Mouse (Mus musculus): ENCODE measurements around the gene Spi1.

Spi1 gene

DNA sequence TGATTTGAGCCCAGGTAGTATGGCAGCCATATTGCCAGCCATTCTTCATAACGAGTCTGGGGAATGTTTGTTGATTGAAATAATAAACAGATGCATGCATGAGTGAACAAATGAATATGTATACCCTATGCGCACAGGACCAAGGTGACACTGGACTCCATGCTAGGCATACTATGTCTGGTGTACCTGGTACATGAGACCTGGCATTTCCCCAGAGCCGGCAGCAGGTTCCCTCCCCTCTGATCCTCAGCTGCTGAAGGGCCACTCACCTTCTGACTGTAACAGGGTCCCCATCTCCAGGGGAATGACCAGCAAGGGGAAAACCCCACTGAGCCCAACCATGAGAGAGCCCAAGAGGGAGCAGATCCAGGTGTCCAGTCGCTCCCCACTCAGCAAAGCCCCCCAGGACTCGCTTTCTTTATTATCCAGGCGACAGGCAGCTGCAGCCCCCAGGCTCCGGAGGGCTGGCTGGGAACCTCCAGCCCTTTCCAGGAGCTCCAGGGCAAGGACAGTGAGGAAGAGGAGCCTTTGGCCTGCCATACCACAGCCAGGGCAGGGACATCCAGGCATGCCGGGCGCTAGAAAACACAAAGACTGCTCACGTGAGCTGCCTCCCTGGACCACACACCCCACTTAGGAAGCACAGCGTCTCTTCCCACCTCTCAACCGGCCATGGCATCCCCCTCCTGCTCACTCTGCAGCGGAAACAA, 13.9 kb upstream of the Spi1 start:
- DNase-seq = no peak

DNA sequence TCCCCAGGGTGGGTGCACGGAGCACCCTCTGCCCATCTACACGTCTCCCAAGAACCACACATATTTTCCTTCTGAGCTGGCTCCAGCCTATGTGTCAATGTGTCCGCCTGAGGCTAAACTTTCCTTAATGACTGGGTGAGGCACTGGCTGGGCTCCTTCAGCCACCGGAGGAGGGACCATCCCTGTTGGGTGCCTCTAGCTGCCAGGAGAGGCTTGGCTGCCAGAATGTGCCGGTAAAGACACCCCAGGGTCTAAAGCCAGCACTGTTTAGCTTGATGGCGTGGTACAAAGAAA, 13.4 kb upstream of the Spi1 start:
- DNase-seq = peak in 1 of 2 experiments; percentile 39

DNA sequence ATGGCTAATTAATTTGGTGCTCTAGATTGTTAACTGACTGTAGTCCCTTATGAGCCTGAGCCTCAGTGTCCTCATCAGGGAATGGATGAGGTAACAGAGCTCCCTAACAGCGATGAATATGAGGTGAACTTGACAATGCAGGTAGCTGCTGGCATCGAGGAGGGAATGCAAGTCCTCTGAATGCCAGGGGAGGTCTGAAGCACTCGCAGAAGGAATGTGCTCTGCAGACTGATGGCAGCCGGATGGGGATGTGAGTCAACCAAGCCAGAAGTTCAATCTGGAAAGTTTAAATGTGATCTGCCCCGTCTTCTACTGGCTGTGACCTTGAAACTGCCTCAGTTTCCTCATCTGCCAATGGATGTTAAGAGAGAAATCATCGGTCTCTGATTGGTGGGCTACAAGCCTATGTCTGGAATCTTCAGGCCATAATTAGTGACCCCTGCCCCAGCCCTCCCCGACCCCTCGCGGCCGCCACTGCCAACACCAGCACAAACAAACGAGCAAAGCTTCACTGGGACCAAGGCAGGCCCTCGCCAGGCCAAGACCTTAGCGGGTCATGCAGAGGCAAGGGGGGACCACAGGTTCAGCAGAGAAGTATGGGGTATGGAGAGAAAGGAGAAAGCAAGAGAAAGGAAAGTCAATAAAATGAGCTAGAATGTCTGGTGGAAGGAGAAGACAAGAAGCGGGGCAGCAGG, 12.7 kb upstream of the Spi1 start:
- DNase-seq = peak; percentile 42 to 51

DNA sequence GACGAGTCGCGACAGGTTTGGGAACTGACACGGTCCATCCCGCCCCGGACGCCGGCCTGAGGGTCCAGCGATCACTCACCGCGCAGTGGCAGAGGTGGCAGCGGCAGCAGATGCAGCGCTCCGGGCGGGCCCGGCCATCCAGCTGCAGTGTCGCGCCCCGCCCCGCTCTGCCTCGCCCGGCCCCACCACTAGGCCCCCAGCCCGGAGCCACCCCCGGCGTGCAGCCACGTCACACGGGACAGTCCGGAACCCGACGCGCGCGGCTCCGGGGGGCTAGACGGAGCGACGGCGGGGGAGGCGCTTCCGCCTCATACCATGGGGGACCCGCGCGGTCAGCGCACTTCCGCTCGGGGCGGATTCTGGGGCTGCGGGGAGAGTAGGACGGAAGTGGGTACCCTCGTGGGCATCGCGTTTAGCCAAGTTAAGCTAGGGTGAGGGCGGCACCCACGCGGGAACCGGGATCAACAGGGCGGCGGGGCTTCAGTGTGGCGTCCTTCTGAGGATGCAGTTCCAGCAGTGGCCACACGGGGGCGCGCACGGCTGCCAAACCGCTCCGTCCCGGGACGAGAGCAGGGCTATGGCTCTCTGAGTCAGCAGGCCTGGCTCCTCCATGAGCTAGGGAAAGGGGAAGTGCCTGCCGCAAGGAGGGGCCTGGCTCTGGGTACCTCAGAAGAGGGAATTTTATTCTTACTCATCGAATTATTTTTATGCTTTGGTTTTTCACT, 12.0 kb upstream of the Spi1 start, which contains the start of gene Slc39a13:
Gene Slc39a13, minus strand, starts transcription at position 342 of the 725 bp plus-strand sequence.
- peak; percentile 96 for DNase-seq

DNA sequence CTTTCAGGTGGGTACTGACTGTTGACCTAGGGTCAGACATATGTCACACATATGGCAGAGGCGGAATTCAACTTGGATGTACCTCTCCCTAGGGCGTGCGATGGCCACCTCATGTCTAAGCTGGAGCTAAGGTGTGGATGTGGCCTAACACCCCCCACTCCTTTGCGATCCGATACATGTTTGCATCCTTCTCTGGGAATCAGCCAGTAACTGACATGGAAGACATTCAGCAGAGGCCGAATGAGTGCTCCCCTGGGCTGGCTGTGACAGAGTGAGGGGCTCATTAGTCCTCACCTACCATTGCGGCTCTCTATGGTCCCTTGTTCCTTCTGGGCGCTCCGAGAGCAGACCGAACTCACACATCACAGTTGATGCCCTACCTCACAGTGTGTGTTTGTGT, 11.1 kb upstream of the Spi1 start:
- DNase-seq = no peak

DNA sequence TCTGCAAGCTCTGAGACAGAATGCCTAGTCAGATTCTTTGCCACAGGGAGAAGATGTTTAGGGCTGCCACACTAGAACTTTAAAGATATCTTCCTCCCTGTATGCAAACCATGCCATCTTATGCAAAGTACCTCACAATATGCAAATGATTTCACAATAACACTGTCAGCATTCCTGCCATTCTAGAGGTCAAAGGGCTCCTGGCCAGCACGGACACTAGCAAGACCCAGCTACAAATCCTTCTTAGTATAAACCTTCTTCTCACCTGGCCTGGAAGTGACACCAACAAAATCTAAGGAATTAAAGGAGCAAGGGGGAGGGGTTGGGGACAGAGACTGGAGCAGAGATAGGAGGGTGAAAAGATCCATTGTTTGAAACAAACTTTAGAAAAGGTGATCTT, 10.1 kb upstream of the Spi1 start:
- no peak for DNase-seq

DNA sequence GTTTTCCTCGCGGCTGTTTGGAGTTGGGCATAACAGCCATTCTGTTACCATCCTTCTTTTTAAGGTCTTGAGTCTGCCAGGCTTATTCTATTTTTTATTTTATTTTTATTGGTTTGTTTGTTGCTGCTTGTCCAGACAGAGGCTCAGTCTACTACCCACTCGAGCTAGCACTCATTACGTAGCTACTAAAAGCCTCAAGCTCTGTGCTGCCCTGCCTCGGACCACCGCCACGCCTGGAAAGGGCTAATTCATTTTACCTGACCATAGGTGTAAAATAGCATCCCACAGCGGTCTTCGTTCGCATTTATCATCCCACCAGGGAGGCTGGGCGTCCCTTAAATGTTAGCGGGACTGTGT, 4.3 kb upstream of the Spi1 start:
- DNase-seq = no peak

DNA sequence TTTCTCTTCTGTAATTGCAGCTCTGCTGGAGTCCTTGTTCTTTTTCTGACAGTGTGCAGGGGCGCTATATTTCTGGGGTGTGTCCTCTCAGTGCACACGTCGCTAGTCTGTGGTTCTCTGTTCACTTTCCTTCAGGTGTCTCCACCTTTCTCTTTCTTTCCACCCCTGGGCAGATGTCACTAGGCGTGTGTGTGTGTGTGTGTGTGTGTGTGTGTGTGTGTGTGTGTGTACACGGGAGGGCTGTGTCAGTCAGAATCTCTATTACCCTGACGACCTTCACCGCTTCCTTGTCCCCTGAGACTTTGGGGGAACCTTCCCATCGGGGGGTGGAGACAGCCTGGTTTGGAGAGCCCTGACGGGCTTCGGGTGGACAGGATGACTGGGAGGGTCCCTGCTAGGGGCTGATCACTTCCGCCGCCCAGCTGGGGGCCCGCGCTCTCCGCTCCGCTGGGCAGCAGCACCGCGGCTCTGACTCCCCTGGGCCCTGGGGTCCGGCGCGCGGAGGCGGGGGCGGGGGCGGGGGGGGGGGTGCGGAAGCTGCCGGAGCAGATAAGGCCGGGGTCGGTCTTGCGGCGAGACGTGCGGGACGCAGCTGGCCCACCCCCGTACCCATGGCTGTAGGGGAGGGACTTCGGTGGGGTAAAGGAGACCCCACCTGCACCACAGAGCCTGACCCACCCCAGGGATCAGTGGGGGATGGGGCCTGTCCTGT, 3.7 kb upstream of the Spi1 start:
- DNase-seq = peak; percentile 45

DNA sequence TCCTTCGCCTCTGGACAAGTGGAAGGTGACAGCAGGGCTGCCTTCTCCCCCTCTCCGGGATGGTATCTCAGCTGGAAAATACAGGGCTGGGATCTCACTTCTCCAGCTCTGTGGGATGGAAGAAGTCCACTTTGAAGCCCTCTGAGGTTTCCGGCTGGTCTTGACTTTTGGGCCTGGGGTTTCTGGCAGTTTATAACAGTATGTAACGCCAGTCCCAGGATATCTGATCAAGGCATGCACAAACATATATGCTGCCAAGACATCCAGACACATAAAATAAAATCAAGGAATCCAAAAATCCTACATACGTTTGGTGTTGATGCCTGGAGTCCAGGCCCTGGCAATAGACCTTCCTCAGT, 3.2 kb upstream of the Spi1 start:
- no peak for DNase-seq

DNA sequence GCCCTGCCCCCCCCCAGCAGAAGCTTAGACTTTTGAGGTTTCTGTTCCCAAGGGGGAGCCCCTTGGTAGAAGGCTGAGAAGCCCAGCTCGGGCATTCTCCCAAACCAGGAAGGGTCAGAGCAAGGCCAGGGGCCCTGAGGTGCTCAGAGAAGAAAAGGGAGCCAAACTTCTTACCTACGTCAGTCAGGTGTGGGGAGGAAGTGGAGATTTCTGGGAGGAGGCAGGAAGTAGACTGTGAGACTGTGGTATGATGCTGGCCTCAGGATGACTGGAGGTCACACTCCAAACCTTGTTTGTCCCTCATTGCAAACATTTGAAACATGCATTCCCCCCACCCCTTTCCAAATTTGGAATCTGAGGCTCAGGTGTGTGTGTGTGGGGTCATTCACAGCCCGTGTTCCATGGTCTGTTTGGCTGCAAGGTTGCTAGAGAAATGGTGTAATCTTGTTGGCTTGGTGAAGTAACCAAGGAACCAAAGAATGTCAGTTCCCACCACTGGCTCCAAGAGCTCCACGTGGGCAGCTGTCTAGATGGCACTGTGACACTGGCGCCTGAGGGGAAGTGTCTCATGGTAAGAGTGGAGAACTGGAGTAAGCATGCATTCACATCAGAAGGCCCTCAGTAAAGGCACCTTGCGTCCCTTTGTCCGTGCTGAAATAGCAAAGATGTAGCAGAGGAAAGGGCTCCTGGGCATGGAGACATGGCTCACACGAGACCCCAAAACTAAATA, 1.2 kb upstream of the Spi1 start:
- no peak for DNase-seq

DNA sequence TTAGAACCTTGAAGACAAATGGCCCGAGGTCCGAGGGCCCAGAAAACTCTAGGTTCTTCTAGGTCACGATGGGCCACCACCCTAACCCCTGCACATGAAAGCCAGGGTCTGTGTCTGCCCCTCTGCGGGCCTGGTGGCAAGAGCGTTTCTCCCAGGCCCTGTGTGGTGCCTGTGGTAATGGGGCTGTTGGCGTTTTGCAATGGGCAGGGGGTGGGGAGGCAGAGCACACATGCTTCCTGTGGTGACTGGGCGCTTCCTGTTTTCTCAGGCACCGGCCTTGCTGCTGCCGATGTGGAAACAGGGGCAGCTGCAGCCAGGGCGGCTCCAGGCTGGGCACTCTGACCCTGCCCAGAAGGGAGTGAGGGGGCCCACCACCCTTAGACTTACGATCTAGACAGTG, 654 bp downstream of the Spi1 start:
- DNase-seq = no peak

DNA sequence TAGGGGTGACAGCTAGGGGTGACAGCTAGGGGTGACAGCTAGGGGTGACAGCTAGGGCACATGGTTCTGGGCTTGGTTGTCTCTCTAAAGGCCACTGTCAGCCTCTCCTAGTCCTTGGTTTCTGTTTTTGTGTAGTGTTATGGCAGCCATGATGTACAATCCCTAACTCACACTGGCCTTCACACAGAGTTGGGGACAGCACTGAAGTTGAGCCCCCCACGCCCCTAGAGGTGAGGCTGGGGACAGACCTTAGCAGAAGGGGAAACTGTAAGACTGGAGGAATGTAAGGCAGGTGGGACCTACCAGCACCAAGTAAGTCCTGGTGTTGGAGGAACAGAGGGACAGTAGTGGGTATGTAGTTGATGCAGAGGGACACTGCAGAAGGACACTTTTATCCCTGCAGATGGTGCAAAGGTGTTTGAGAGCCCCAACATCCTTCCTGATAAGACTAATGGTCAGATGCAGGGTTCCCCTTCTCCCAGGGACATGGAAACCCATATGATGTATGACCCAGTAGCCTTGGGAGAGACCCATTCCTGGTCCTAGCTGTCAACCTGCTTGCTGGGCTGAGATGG, 1.3 kb downstream of the Spi1 start:
- no peak for DNase-seq

DNA sequence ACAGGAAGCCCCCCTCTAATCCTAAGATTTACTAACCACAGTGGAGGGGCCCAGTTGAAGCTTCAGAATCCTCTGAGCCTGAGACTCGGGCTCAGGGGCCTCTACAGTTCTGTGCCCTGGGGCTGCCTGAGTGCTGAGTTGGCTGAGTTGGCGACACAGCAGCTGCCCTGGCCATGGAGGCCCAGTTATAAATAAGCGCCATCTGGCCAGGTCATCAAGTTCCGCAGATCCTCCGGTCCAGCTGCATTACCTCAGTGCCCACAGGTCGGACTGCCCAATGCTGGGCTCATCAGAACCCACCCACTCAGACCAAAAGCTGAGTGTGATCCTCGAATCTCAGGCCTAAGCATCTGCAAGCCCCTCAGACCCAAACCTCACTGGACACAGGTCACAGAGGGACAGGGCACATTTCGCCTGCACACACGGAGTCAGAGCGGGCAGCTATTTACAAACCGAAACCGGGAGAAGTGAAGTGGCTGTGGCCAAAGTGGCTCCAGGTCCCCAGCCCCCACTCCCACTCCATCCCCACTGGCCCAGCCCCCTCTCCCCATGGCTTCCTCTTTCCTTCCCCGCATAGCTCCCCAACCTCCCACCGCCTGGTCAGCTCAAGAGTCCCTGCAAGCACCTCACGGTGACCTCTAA, 2.1 kb downstream of the Spi1 start:
- peak in 1 of 2 experiments; percentile 28 for DNase-seq

DNA sequence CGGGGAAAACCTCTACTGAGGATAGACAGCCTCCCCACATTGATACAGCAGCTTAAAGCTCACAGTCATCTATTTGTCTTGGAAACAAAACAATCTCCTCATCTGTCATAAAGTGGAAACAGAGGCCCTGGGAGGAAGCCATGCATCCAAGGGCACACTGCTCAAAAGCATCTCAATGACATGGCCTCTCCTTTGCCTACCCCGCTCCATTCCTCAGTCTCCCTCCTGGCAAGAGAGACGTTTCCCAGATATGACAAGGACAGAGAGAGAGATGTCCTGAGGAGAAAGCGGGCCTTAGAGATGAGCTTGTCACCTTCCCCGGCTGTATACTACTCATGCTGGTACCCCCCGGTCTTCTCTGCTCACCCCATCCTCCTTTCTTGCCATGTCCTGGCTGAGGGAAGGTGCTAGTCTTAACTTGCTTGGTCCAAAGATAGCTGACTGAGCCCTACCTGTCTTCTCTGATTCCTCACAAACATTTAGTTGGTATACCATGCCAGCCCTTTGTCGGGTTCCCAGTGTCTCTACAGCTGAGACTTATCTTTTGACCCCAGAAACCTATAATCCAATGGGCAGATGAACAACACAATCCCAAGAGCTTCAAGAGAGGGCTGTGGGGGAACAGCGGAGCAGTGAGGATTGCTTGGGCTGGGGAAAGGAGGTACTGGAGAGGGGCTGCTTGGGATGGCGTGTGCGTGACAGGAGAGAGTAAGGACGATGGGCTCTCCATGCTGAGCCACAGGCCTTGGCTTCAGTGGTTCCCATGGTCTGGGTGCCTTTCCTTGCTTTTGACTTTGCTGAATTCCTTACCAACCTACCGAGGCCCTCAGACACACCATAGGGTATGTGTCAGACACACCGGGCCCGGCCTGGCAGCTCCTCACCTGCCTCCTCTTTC, 3.6 kb downstream of the Spi1 start:
- no peak for DNase-seq

DNA sequence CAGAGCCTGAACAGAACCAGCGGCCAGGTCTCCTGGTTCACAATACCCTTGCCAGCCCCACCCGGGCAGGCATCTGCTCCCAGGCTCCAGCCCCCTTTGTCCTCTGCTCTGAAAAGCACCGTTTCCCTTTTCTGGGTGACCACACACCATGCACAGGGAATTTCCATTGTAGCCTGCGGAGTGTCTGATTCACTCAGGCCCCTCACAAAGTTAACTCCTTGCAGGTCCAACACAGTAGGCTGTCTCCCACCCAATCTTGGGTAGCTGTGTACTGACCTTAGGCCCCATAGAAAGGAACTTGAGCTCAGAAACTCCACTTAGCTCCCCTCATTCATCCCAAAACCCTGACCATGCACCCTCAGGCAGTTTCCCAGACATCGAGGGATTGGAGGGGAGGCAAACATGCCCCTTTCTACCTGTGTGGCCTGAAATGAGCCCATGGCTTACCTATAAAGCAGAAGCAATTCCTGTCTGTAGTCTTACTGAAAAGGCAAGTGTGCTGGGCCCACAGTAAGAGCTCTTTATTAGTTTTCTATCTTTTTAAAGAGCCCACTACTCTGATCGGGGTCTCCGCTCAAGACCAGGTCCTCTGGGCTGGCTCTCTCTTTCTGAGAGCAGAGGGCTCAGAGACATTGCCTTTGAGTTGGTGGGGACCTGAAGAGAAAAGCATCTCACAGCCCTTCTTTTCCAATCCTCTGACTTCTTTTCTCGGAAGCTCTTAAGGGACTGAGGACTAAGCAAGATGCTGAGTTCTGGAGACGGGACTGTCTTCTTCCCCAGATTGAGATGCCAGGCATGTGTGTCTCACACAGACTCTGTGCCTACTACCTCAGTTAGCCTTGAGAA, 4.4 kb downstream of the Spi1 start:
- no peak for DNase-seq

DNA sequence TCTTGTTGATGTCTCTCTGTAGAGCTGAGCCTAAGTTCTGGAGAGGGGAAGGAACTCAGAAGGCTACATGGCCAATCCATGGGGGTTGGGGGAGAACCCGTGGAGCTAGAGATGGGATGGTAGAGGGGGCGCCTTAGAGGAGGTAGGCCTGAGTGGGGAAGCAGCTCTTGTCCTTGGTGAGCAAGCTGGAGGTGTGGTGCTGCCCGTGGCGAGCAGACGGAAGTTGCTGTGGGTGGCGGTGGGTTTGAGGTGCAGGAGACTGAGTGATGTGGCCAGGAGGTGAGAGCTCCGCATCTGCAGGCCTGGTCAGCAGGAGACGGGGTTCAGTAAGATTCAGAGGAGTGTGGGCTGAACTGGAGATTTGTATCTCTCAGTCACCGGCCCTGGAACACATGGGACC, 5.3 kb downstream of the Spi1 start:
- no peak for DNase-seq

DNA sequence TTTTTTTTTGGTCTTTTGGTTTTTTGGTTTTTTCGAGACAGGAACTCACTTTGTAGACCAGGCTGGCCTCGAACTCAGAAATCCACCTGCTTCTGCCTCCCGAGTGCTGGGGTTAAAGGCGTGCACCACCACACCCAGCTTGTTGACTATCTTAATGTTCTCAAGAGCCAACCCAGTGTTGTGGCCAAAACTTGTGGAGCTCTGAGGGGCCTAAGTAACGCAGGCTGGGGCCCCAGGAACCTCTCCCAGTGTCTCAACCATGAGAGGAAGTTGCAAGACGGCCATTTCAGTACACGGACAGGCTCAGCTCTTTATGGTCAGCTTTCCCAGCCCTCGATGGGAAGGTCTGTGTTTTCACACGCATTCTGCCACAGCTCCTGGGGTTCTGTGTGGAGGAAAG, 6.8 kb downstream of the Spi1 start:
- DNase-seq = no peak

DNA sequence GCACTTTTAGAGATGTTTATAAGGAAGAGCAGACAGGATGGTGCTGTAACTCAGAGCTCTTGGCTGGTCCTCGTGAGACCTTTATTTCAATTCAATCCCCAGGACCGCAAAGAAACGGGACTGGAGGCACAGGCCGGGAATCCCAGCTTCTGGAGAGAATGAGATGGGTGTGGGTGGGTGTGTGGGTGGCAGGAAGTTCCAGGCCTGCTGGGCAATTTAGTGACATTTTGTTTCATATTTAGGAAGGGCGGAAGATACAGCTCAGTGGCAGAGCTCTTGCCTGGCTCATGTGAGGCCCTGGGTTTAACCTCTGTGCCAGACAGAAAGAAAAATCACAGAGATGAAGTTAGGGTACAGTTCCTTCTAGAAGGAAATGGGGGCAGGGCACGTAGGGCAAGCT, 8.0 kb downstream of the Spi1 start:
- no peak for DNase-seq

DNA sequence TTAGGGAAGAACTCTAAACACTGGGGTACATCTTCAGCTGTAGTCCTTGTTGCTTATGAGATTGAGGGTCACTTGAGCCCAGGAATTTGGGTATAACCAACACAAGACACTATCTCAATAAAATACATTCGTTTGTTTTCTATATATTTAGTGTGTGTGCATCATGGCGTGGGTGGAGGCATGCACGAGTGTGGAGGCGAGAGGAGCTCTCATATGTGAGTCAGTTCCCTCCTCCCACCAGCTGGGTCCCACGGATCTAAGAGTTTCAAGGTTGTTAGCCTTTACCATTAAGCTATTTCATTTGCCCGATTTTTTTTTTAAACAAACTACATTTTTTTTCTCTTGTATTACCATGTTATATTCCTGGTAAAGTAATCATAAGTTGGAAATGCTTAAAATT, 8.6 kb downstream of the Spi1 start:
- no peak for DNase-seq

DNA sequence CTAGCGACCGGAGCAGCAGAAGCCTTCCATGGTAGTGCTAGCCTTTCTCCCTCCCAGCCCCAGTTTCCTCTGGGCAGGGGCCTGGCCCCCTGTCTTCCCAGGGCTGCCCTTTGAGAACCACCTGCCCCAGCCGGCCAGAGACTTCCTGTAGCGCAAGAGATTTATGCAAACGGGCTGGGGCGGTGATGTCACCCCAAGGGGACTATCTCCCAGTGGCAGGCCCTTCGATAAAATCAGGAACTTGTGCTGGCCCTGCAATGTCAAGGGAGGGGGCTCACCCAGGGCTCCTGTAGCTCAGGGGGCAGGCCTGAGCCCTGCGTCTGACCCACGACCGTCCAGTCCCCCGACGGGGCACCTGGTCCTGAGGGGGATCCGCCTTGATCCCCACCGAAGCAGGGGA, 14.3 kb downstream of the Spi1 start:
- no peak for DNase-seq

Data from cerebellum, postnatal 10 days (tissue).